8 mouse cellular contexts compared by ENCODE assay signal in genomic region chr2:31297602-31298268, GRCm38 (mm10). TPM values are rescaled to one million over a fixed set of nuclear protein-coding genes. Genes with fewer than 3 reads are reported as not detected.
DNase-seq lines count a peak whose midpoint lies in the region; ATAC-seq lines count a peak whose summit lies in the region.

No protein-coding gene starts in this region.

- H3K27me3 ChIP-seq in hindbrain, embryonic 15.5 days: no peaks in the 10 kb centered on the region
- no peaks in the 10 kb centered on the region for H3K27me3 ChIP-seq in limb, embryonic 10.5 days (ENCODE audit: low read depth, poor library complexity, severe bottlenecking)
- no peaks in the 10 kb centered on the region for H3K27me3 ChIP-seq in midbrain, embryonic 10.5 days (ENCODE audit: low read depth, poor library complexity, severe bottlenecking)
- H3K27me3 ChIP-seq in stomach, embryonic 16.5 days (ENCODE audit: control insufficient read depth, insufficient read depth, low read length): no peaks in the 10 kb centered on the region

- under 1% methylated on average over 17 of the region's 17 CpGs for WGBS in hindbrain, embryonic 15.5 days
- WGBS in limb, embryonic 10.5 days: 4% methylated on average over 17 of the region's 17 CpGs
- WGBS in midbrain, embryonic 10.5 days: 1% methylated on average over 17 of the region's 17 CpGs
- 5% methylated on average over 17 of the region's 17 CpGs for WGBS in stomach, embryonic 16.5 days

- no peak overlapping the region for H3K27ac ChIP-seq in hindbrain, embryonic 15.5 days (replicated peaks)
- peak overlapping the region; percentile 84 for H3K27ac ChIP-seq in limb, embryonic 10.5 days
- peak overlapping the region; percentile 79 for H3K27ac ChIP-seq in midbrain, embryonic 10.5 days (replicated peaks)
- no peak overlapping the region for H3K27ac ChIP-seq in stomach, embryonic 16.5 days (ENCODE audit: low read length)

- H3K4me3 ChIP-seq in hindbrain, embryonic 15.5 days: peak overlapping the region; percentile 48
- peak overlapping the region; percentile 54 for H3K4me3 ChIP-seq in limb, embryonic 10.5 days
- peak overlapping the region; percentile 57 for H3K4me3 ChIP-seq in midbrain, embryonic 10.5 days
- H3K4me3 ChIP-seq in stomach, embryonic 16.5 days (replicated peaks; ENCODE audit: low read length): peak overlapping the region; percentile 51

- ATAC-seq in hindbrain, embryonic 15.5 days (ENCODE audit: low FRiP score, low read depth): peak; percentile 83
- peak; percentile 87; the same call in 1 of the 2 replicates for ATAC-seq in stomach, embryonic 16.5 days (ENCODE audit: insufficient read depth, low FRiP score)

- no peaks in the 10 kb centered on the region for H3K9me3 ChIP-seq in hindbrain, embryonic 15.5 days
- H3K9me3 ChIP-seq in limb, embryonic 10.5 days (replicated peaks): no peaks in the 10 kb centered on the region
- no peaks in the 10 kb centered on the region for H3K9me3 ChIP-seq in midbrain, embryonic 10.5 days (replicated peaks)
- no peaks in the 10 kb centered on the region for H3K9me3 ChIP-seq in stomach, embryonic 16.5 days (replicated peaks; ENCODE audit: control insufficient read depth, low read length)

- H3K36me3 ChIP-seq in hindbrain, embryonic 15.5 days: 0 out of 2 replicates have a peak, but pooled peaks cover 3% of the 10 kb centered on the region
- H3K36me3 ChIP-seq in limb, embryonic 10.5 days: peaks cover 17% of the 10 kb centered on the region
- H3K36me3 ChIP-seq in midbrain, embryonic 10.5 days: peaks cover 14% of the 10 kb centered on the region
- H3K36me3 ChIP-seq in stomach, embryonic 16.5 days (ENCODE audit: control insufficient read depth, insufficient read depth, low read length): no peaks in the 10 kb centered on the region

- H3K9ac ChIP-seq in hindbrain, embryonic 15.5 days: peak overlapping the region; percentile 36; the same call in 1 of the 2 replicates
- H3K9ac ChIP-seq in stomach, embryonic 16.5 days (ENCODE audit: low read length): peak overlapping the region; percentile 64

- DNase-seq in spleen, adult 12 weeks (ENCODE audit: low spot score): peak; percentile 14
- DNase-seq in spleen, postnatal 14 days (ENCODE audit: low spot score in 2 of 2): no peak
- peak; percentile 67 to 69 for DNase-seq in cerebellum, postnatal 10 days
- DNase-seq in gastrocnemius, adult 8-10 months (ENCODE audit: low spot score in 2 of 2): peak; percentile 35 to 42
- peak; percentile 66 for DNase-seq in limb, embryonic 10.5 days (ENCODE audit: low spot score)
- peak; percentile 69 for DNase-seq in midbrain, embryonic 10.5 days (ENCODE audit: low spot score)

- H3K4me1 ChIP-seq in hindbrain, embryonic 15.5 days (replicated peaks): peaks cover 14% of the 10 kb centered on the region
- peaks cover 19% of the 10 kb centered on the region for H3K4me1 ChIP-seq in limb, embryonic 10.5 days
- H3K4me1 ChIP-seq in midbrain, embryonic 10.5 days: peaks cover 20% of the 10 kb centered on the region
- peaks cover 9% of the 10 kb centered on the region; the same call in 1 of the 2 replicates for H3K4me1 ChIP-seq in stomach, embryonic 16.5 days (ENCODE audit: control insufficient read depth, insufficient read depth, low read length)

- peak overlapping the region; percentile 63 for H3K4me2 ChIP-seq in hindbrain, embryonic 15.5 days
- peak overlapping the region; percentile 58 for H3K4me2 ChIP-seq in stomach, embryonic 16.5 days (ENCODE audit: low read depth, low read length)

RNA-seq across cellular contexts. Expression of gene Hmcn2, which starts 16.5 kb away (rescaled TPM):
- 10 to 100 TPM; 14.5 to 18.4 (median 17.5) TPM for total RNA-seq in gastrocnemius, adult 8-10 months (2022)
- polyA plus RNA-seq in hindbrain, embryonic 15.5 days (2015; fragmentation: Nextera tagmentation; extraction: Ambion mirVana): 0.24 and 0.27 TPM in 2 replicates
- 0.19 TPM in 1 of 2 replicates, not detected in the other for polyA plus RNA-seq in limb, embryonic 10.5 days (2016; fragmentation: Nextera tagmentation; extraction: Ambion mirVana)
- polyA plus RNA-seq in midbrain, embryonic 10.5 days (2016; fragmentation: Nextera tagmentation; extraction: Ambion mirVana): 0.06 TPM in 1 of 2 replicates, not detected in the other
- polyA plus RNA-seq in stomach, embryonic 16.5 days (2015; fragmentation: Nextera tagmentation; extraction: Ambion mirVana): 4.9 and 5.6 TPM in 2 replicates

RNA-seq across cellular contexts. Expression of gene Ncs1, which starts 52.1 kb away (rescaled TPM):
- total RNA-seq in gastrocnemius, adult 8-10 months (2022): 1 to 10 TPM; 5.6 to 7.9 (median 6.2) TPM
- polyA plus RNA-seq in hindbrain, embryonic 15.5 days (2015; fragmentation: Nextera tagmentation; extraction: Ambion mirVana): 168 and 183 TPM in 2 replicates
- polyA plus RNA-seq in limb, embryonic 10.5 days (2016; fragmentation: Nextera tagmentation; extraction: Ambion mirVana): 57.5 and 62.0 TPM in 2 replicates
- 48.6 and 66.5 TPM in 2 replicates for polyA plus RNA-seq in midbrain, embryonic 10.5 days (2016; fragmentation: Nextera tagmentation; extraction: Ambion mirVana)
- 21.3 and 22.2 TPM in 2 replicates for polyA plus RNA-seq in stomach, embryonic 16.5 days (2015; fragmentation: Nextera tagmentation; extraction: Ambion mirVana)

Comparison
In these comparisons a context has a peak if more than half of its experiments do, and no peak if none do; other contexts are left out.
1. DNase-seq: peak in spleen, adult 12 weeks (single experiment), cerebellum, postnatal 10 days (2 of 2), gastrocnemius, adult 8-10 months (2 of 2), limb, embryonic 10.5 days (single experiment) and midbrain, embryonic 10.5 days (single experiment); none in spleen, postnatal 14 days (0 of 2).
2. H3K27ac ChIP-seq: peak in limb, embryonic 10.5 days (single experiment) and midbrain, embryonic 10.5 days (single experiment); none in hindbrain, embryonic 15.5 days (single experiment) and stomach, embryonic 16.5 days (single experiment).
3. Peak in every context shown above with its lines, with median percentiles within 50 percentile points of each other: H3K4me3 ChIP-seq.